Mouse (Mus musculus) neural tube, embryonic 13.5 days (tissue): ENCODE results near the gene Dusp16. TPM values are rescaled to one million over a fixed set of nuclear protein-coding genes. Genes with fewer than 3 reads are reported as not detected.

Source experiments
- ATAC-seq: fragments of 200-750 bp; cut with Nextera tagmentation; 2 replicates; pipeline ENCODE4 v1.8.0; 2017; ENCODE audit warnings: low read depth, mild to moderate bottlenecking, moderate TSS enrichment, moderate library complexity
- H3K27ac ChIP-seq: fragments of 300-500 bp; sonication (generic); replicated peaks from 2 replicates; pipeline ENCODE4 v1.5.1; 2015; ENCODE audit warnings: moderate library complexity, mild to moderate bottlenecking, inconsistent platforms
- H3K27me3 ChIP-seq: fragments of 300-500 bp; sonication (generic); 2 replicates; pipeline ENCODE4 v1.6.1; 2015; ENCODE audit warnings: mild to moderate bottlenecking, inconsistent platforms
- H3K36me3 ChIP-seq: fragments of 300-500 bp; sonication (generic); 2 replicates; pipeline ENCODE4 v1.6.1; 2015; ENCODE audit warnings: mild to moderate bottlenecking, inconsistent platforms
- H3K4me1 ChIP-seq: fragments of 300-500 bp; sonication (generic); replicated peaks from 2 replicates; pipeline ENCODE4 v1.6.1; 2015; ENCODE audit warnings: inconsistent platforms
- H3K4me2 ChIP-seq: fragments of 300-500 bp; sonication (generic); 2 replicates; pipeline ENCODE4 v1.6.1; 2015; ENCODE audit warnings: inconsistent platforms, mild to moderate bottlenecking, moderate library complexity
- H3K4me3 ChIP-seq: fragments of 300-500 bp; sonication (generic); 2 replicates; pipeline ENCODE4 v1.5.1; 2015; ENCODE audit warnings: mild to moderate bottlenecking, inconsistent platforms
- H3K9ac ChIP-seq: fragments of 300-500 bp; sonication (generic); 2 replicates; pipeline ENCODE4 v1.6.1; 2015; ENCODE audit warnings: moderate library complexity, mild to moderate bottlenecking, inconsistent platforms
- H3K9me3 ChIP-seq: fragments of 300-500 bp; sonication (generic); 2 replicates; pipeline ENCODE4 v1.6.1; 2016; ENCODE audit warnings: inconsistent platforms
- WGBS: fragments of 180-500 bp; shearing (Covaris S2); methylation state at CpG from one replicate; pipeline ENCODE4 v1.1.7; 2015; 5-methylcytosine and 5-hydroxymethylcytosine counted together
- polyA plus RNA-seq: library from polyadenylated mRNA; unstranded; fragments of >200 nt; fragmentation: Nextera tagmentation; extraction: Ambion mirVana; gene quantifications from 2 replicates; pipeline ENCODE4 v1.2.1, GENCODE M21; 2015

The Dusp16 gene
- polyA plus RNA-seq, 1 experiment from 2014 or later = 7.0 TPM

- Histone ChIP-seq H3K9ac (no peak overlapping the region), H3K4me3 (no peak overlapping the region), H3K27me3 (no peaks in the 10 kb centered on the region), H3K27ac (no peak overlapping the region), H3K36me3 (no peaks in the 10 kb centered on the region), H3K4me1 (peaks cover 7% of the 10 kb centered on the region; the same call in 1 of the 2 replicates), H3K4me2 (no peak overlapping the region), H3K9me3 (no peaks in the 10 kb centered on the region)
- no peak for ATAC-seq
- 61% methylated on average over 3 of the region's 3 CpGs for whole genome bisulfite sequencing
Measured at GRCm38 (mm10) chr6:134786426-134786825, 6.0 kb downstream of the Dusp16 start.

- Histone ChIP-seq H3K4me3 (no peak overlapping the region), H3K27ac (no peak overlapping the region), H3K9ac (no peak overlapping the region), H3K36me3 (no peaks in the 10 kb centered on the region), H3K4me1 (no peaks in the 10 kb centered on the region), H3K27me3 (no peaks in the 10 kb centered on the region), H3K4me2 (no peak overlapping the region), H3K9me3 (no peaks in the 10 kb centered on the region)
- no peak for ATAC-seq
- 92% methylated on average over 7 of the region's 7 CpGs for WGBS
Measured at GRCm38 (mm10) chr6:134782900-134783299, 9.5 kb downstream of the Dusp16 start.

GRCm38 (mm10) chr6:134781494-134781913 is 10.9 kb downstream of the Dusp16 start:
- Histone ChIP-seq H3K9me3 (no peaks in the 10 kb centered on the region), H3K27ac (no peak overlapping the region), H3K4me2 (no peak overlapping the region), H3K27me3 (no peaks in the 10 kb centered on the region), H3K4me3 (no peak overlapping the region), H3K36me3 (no peaks in the 10 kb centered on the region), H3K4me1 (no peaks in the 10 kb centered on the region), H3K9ac (no peak overlapping the region)
- 76% methylated on average over 7 of the region's 7 CpGs for WGBS
- ATAC-seq = no peak

- no peak for ATAC-seq
- no peaks in the 10 kb centered on the region for H3K36me3 ChIP-seq
- H3K9me3 ChIP-seq = no peaks in the 10 kb centered on the region
- 78% methylated on average over 2 of the region's 2 CpGs for WGBS
- H3K27ac ChIP-seq = no peak overlapping the region
- no peaks in the 10 kb centered on the region for H3K4me1 ChIP-seq
- no peak overlapping the region for H3K9ac ChIP-seq
- no peak overlapping the region for H3K4me2 ChIP-seq
- no peak overlapping the region for H3K4me3 ChIP-seq
- H3K27me3 ChIP-seq = no peaks in the 10 kb centered on the region
Measured at GRCm38 (mm10) chr6:134780024-134780423, 12.4 kb downstream of the Dusp16 start.

- no peak overlapping the region for H3K4me3 ChIP-seq
- H3K36me3 ChIP-seq = no peaks in the 10 kb centered on the region
- ATAC-seq = no peak
- no peaks in the 10 kb centered on the region for H3K9me3 ChIP-seq
- 76% methylated on average over 3 of the region's 3 CpGs for WGBS
- H3K9ac ChIP-seq = no peak overlapping the region
- no peaks in the 10 kb centered on the region for H3K27me3 ChIP-seq
- no peak overlapping the region for H3K27ac ChIP-seq
- H3K4me1 ChIP-seq = no peaks in the 10 kb centered on the region; the same call in 1 of the 2 replicates
- no peak overlapping the region for H3K4me2 ChIP-seq
Measured at GRCm38 (mm10) chr6:134773961-134774360, 18.5 kb downstream of the Dusp16 start.

- 85% methylated on average over 1 of the region's 1 CpGs for WGBS
- no peak for ATAC-seq
- no peak overlapping the region for H3K9ac ChIP-seq
Measured at GRCm38 (mm10) chr6:134773292-134773893, 19.0 kb downstream of the Dusp16 start.

GRCm38 (mm10) chr6:134770339-134770738 is 22.1 kb downstream of the Dusp16 start:
- H3K9ac ChIP-seq = no peak overlapping the region
- no peaks in the 10 kb centered on the region for H3K36me3 ChIP-seq
- H3K27ac ChIP-seq = no peak overlapping the region
- H3K9me3 ChIP-seq = no peaks in the 10 kb centered on the region
- no peak overlapping the region for H3K4me2 ChIP-seq
- H3K4me1 ChIP-seq = no peaks in the 10 kb centered on the region; the same call in 1 of the 2 replicates
- no peak for ATAC-seq
- H3K4me3 ChIP-seq = no peak overlapping the region
- H3K27me3 ChIP-seq = no peaks in the 10 kb centered on the region

More at GRCm38 (mm10) chr6:134773292-134773893, 19.0 kb downstream of the Dusp16 start:
- Histone ChIP-seq H3K4me3 (no peak overlapping the region), H3K27ac (no peak overlapping the region), H3K27me3 (no peaks in the 10 kb centered on the region), H3K4me1 (no peaks in the 10 kb centered on the region; the same call in 1 of the 2 replicates), H3K9me3 (no peaks in the 10 kb centered on the region), H3K36me3 (no peaks in the 10 kb centered on the region), H3K4me2 (no peak overlapping the region)

GRCm38 (mm10) chr6:134764441-134765061 is 27.9 kb downstream of the Dusp16 start:
- Histone ChIP-seq H3K27ac (no peak overlapping the region), H3K4me2 (no peak overlapping the region), H3K4me3 (no peak overlapping the region), H3K4me1 (no peaks in the 10 kb centered on the region; the same call in 1 of the 2 replicates), H3K9me3 (no peaks in the 10 kb centered on the region), H3K36me3 (no peaks in the 10 kb centered on the region), H3K27me3 (no peaks in the 10 kb centered on the region), H3K9ac (no peak overlapping the region)
- ATAC-seq = no peak
- 94% methylated on average over 5 of the region's 5 CpGs for WGBS

- Histone ChIP-seq H3K27ac (no peak overlapping the region), H3K4me2 (no peak overlapping the region), H3K36me3 (no peaks in the 10 kb centered on the region), H3K4me1 (no peaks in the 10 kb centered on the region; the same call in 1 of the 2 replicates), H3K9ac (no peak overlapping the region), H3K27me3 (no peaks in the 10 kb centered on the region), H3K9me3 (no peaks in the 10 kb centered on the region), H3K4me3 (no peak overlapping the region)
- ATAC-seq = no peak
- WGBS = 80% methylated on average over 1 of the region's 1 CpGs
Measured at GRCm38 (mm10) chr6:134763436-134763835, 29.0 kb downstream of the Dusp16 start.

GRCm38 (mm10) chr6:134761808-134762207 is 30.6 kb downstream of the Dusp16 start:
- Histone ChIP-seq H3K9me3 (no peaks in the 10 kb centered on the region), H3K9ac (no peak overlapping the region), H3K4me2 (no peak overlapping the region), H3K36me3 (no peaks in the 10 kb centered on the region), H3K27ac (no peak overlapping the region), H3K4me1 (no peaks in the 10 kb centered on the region; the same call in 1 of the 2 replicates), H3K27me3 (no peaks in the 10 kb centered on the region), H3K4me3 (no peak overlapping the region)
- whole genome bisulfite sequencing = 52% methylated on average over 2 of the region's 2 CpGs
- no peak for ATAC-seq

GRCm38 (mm10) chr6:134760926-134761544 is 31.4 kb downstream of the Dusp16 start:
- Histone ChIP-seq H3K36me3 (no peaks in the 10 kb centered on the region), H3K27ac (no peak overlapping the region), H3K9me3 (no peaks in the 10 kb centered on the region), H3K4me3 (no peak overlapping the region), H3K9ac (no peak overlapping the region), H3K27me3 (no peaks in the 10 kb centered on the region), H3K4me1 (no peaks in the 10 kb centered on the region; the same call in 1 of the 2 replicates), H3K4me2 (no peak overlapping the region)
- 48% methylated on average over 5 of the region's 5 CpGs for WGBS
- no peak for ATAC-seq

GRCm38 (mm10) chr6:134756058-134756457 is 36.4 kb downstream of the Dusp16 start:
- no peaks in the 10 kb centered on the region for H3K9me3 ChIP-seq
- H3K4me3 ChIP-seq = no peak overlapping the region
- WGBS = 94% methylated on average over 4 of the region's 4 CpGs
- no peaks in the 10 kb centered on the region for H3K27me3 ChIP-seq
- H3K4me1 ChIP-seq = no peaks in the 10 kb centered on the region; the same call in 1 of the 2 replicates
- ATAC-seq = no peak
- no peak overlapping the region for H3K4me2 ChIP-seq
- no peak overlapping the region for H3K9ac ChIP-seq
- 0 out of 2 replicates have a peak, but pooled peaks cover 4% of the 10 kb centered on the region for H3K36me3 ChIP-seq
- H3K27ac ChIP-seq = no peak overlapping the region
